Mouse (Mus musculus) C2C12 (cell line): ENCODE data around the gene Cited2.

ENCODE experiments used
- CEBPB ChIP-seq: IDR thresholded peaks from one replicate; pipeline ENCODE4 v1.6.1; 2011; ENCODE audit warnings: low read depth, mild to moderate bottlenecking, control low read depth, moderate library complexity
- CTCF ChIP-seq: IDR thresholded peaks from one replicate; pipeline ENCODE4 v1.5.1; 2011; ENCODE audit not compliant: control insufficient read depth, insufficient read depth, insufficient read length
- MAX ChIP-seq: IDR thresholded peaks from one replicate; pipeline ENCODE4 v1.6.1; 2011; ENCODE audit warnings: mild to moderate bottlenecking, control low read depth
- MYOD1 ChIP-seq: IDR thresholded peaks from one replicate; pipeline ENCODE4 v1.6.1; 2011; ENCODE audit warnings: low read depth; ENCODE audit not compliant: control insufficient read depth, insufficient read length
- MYOG ChIP-seq: IDR thresholded peaks from one replicate; pipeline ENCODE4 v1.6.1; 2011; ENCODE audit not compliant: control insufficient read depth, insufficient read length; ENCODE audit errors: extremely low read depth

- TF ChIP-seq CTCF (no peak), MAX (no peak), CEBPB (no peak), MYOG (no peak), MYOD1 (no peak)
Observed at GRCm38 (mm10) chr10:17761652-17762051, 38.6 kb downstream of the Cited2 start.
